Mouse (Mus musculus): ENCODE data around the gene Doc2a. TPM values are rescaled to one million over a fixed set of nuclear protein-coding genes. Genes with fewer than 3 reads are reported as not detected.

Gene Doc2a
- total and polyA plus RNA-seq, 3 experiments, result 2.3 TPM; not detected in 2

DNA sequence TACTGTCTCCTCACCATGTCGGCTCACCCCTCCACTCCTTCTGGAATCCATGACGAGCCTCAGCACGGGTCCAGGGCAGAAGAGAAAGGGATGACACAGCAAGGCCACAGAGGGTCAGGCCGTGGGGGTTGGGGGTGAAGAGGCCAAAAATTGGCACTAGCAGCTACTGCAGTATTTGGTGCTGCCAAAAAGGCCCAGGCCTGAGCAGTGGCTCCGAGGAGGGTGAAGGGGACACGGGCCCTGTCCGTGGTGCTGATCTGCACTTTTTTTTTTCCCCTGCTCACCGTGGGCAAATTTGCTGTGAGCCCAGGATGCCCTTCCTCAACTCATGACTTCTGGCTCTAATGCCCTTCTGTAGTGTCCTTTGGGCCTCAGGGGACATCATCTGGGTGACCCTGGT is 21.8 kb upstream of the Doc2a start:
- Histone ChIP-seq H3K27ac (ENCODE audit: control insufficient read depth, low read depth, low read length) (no peak overlapping the region), H3K4me1 (ENCODE audit: control insufficient read depth in 1 of 2, insufficient read depth in 2 of 2, low read length in 2 of 2) (peaks cover 2 to 8% of the 10 kb centered on the region in 2 experiments; a peak in 2 of 4 replicates), H3K27me3 (ENCODE audit: control insufficient read depth in 1 of 2, insufficient read depth in 2 of 2, low read length in 2 of 2) (no peaks in the 10 kb centered on the region), H3K36me3 (ENCODE audit: control insufficient read depth in 1 of 2, insufficient read depth in 2 of 2, low read length in 2 of 2) (no peaks in the 10 kb centered on the region), H3K79me2 (ENCODE audit: control insufficient read depth, insufficient read depth, low read length, poor library complexity) (no peaks in the 10 kb centered on the region), H3K4me3 (ENCODE audit: control insufficient read depth in 1 of 2, insufficient read depth in 1 of 2, low read depth in 2 of 2, low read length in 2 of 2) (no peak overlapping the region), H3K9ac (ENCODE audit: control insufficient read depth, low read depth, low read length, poor library complexity, severe bottlenecking) (no peak overlapping the region), H3K9me3 (replicated peaks; ENCODE audit: insufficient read depth, low read length) (no peaks in the 10 kb centered on the region)
- TF ChIP-seq SIN3A (IDR thresholded peaks at IDR 0.05; ENCODE audit: low read length), result peak; percentile 72
- no peak for TF ChIP-seq NELFE (IDR thresholded peaks at IDR 0.05; ENCODE audit: low read depth, low read length)
- no peak for TF ChIP-seq TBP (IDR thresholded peaks at IDR 0.05; ENCODE audit: low read depth, low read length)
- TF ChIP-seq SMC3 (IDR thresholded peaks at IDR 0.05; ENCODE audit: low read depth, low read length), result 0 out of 2 replicates have a peak, but pooled peaks have one; percentile 8
- TF ChIP-seq JUND (IDR thresholded peaks at IDR 0.05; ENCODE audit: low read depth, low read length), result no peak
- peak; percentile 92 for TF ChIP-seq ZNF384 (IDR thresholded peaks at IDR 0.05; ENCODE audit: low read depth, low read length)
- TF ChIP-seq POLR2AphosphoS2 (IDR thresholded peaks at IDR 0.05; ENCODE audit: low read length), result no peak
- DNase-seq (ENCODE audit: low read depth, low spot score), result peak; percentile 62

- Histone ChIP-seq H3K27ac (ENCODE audit: control insufficient read depth, low read depth, low read length) (no peak overlapping the region), H3K9ac (ENCODE audit: control insufficient read depth, low read depth, low read length, poor library complexity, severe bottlenecking) (no peak overlapping the region), H3K36me3 (ENCODE audit: control insufficient read depth in 1 of 2, insufficient read depth in 2 of 2, low read length in 2 of 2) (no peaks in the 10 kb centered on the region), H3K4me3 (ENCODE audit: control insufficient read depth in 1 of 2, insufficient read depth in 1 of 2, low read depth in 2 of 2, low read length in 2 of 2) (no peak overlapping the region), H3K4me1 (ENCODE audit: control insufficient read depth in 1 of 2, insufficient read depth in 2 of 2, low read length in 2 of 2) (peaks cover 2 to 8% of the 10 kb centered on the region in 2 experiments; a peak in 2 of 4 replicates), H3K27me3 (ENCODE audit: control insufficient read depth in 1 of 2, insufficient read depth in 2 of 2, low read length in 2 of 2) (no peaks in the 10 kb centered on the region), H3K9me3 (replicated peaks; ENCODE audit: insufficient read depth, low read length) (no peaks in the 10 kb centered on the region), H3K79me2 (ENCODE audit: control insufficient read depth, insufficient read depth, low read length, poor library complexity) (no peaks in the 10 kb centered on the region)
- DNase-seq (ENCODE audit: low read depth, low spot score), result no peak
- no peak for TF ChIP-seq MAZ (IDR thresholded peaks at IDR 0.05; ENCODE audit: low read depth, low read length)
- no peak for TF ChIP-seq POLR2A (IDR thresholded peaks at IDR 0.05; ENCODE audit: control insufficient read depth in 1 of 2, insufficient read depth in 1 of 2, low read depth in 1 of 2, low read length in 2 of 2, poor library complexity in 1 of 2)
- no peak for TF ChIP-seq NRF1 (IDR thresholded peaks at IDR 0.05; ENCODE audit: insufficient read depth, low read depth, low read length, poor library complexity, severe bottlenecking)
- no peak for TF ChIP-seq ZMIZ1 (IDR thresholded peaks at IDR 0.05; ENCODE audit: low read depth, low read length)
- TF ChIP-seq POLR2AphosphoS5 (IDR thresholded peaks at IDR 0.05; ENCODE audit: borderline replicate concordance, low read depth, low read length), result no peak
Observed at GRCm38 (mm10) chr7:126825952-126826351, 21.3 kb upstream of the Doc2a start.

DNA sequence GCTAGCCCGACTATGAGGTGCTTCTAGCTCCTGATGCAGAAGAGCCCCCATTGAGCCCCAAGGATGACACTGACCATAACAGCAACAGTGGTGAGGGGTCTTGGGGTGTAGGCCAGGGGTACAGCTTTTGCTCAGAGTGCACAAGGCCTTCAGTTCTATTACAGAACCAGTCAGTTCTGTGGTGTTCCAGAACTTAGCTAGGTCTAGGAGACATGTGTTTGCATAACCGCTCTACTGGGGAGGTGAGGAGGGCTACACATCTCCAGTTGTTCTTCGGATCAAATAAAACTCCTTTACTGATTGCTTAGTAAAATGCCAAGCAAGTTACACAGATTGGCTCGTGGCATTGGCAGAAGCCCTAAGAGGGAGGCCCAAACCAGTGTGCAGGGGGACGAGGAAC is 15.7 kb upstream of the Doc2a start, which contains the start of gene 4930451I11Rik:
4930451I11Rik (minus strand) TSS at position 101 of the 400 bp plus-strand sequence.
- TF ChIP-seq JUND (IDR thresholded peaks at IDR 0.05; ENCODE audit: low read depth, low read length) (no peak), GABPA (IDR thresholded peaks at IDR 0.05; ENCODE audit: low read depth, low read length) (no peak), USF1 (IDR thresholded peaks at IDR 0.05; ENCODE audit: low read depth, low read length) (no peak), E2F4 (IDR thresholded peaks at IDR 0.05; ENCODE audit: borderline replicate concordance, low read depth, low read length) (no peak), UBTF (IDR thresholded peaks at IDR 0.05; ENCODE audit: borderline replicate concordance, insufficient read depth, low read depth, low read length) (no peak), HCFC1 (IDR thresholded peaks at IDR 0.05; ENCODE audit: low read depth, low read length) (no peak), ZKSCAN1 (IDR thresholded peaks at IDR 0.05; ENCODE audit: low read depth, low read length) (no peak)
- Histone ChIP-seq H3K36me3 (ENCODE audit: control insufficient read depth in 1 of 2, insufficient read depth in 2 of 2, low read length in 2 of 2) (no peaks in the 10 kb centered on the region), H3K79me2 (ENCODE audit: control insufficient read depth, insufficient read depth, low read length, poor library complexity) (no peaks in the 10 kb centered on the region), H3K9ac (ENCODE audit: control insufficient read depth, low read depth, low read length, poor library complexity, severe bottlenecking) (peak within 1 kb of the TSS; percentile 76), H3K4me3 (ENCODE audit: control insufficient read depth in 1 of 2, insufficient read depth in 1 of 2, low read depth in 2 of 2, low read length in 2 of 2) (peak within 1 kb of the TSS; percentile 66 to 88), H3K9me3 (replicated peaks; ENCODE audit: insufficient read depth, low read length) (no peaks in the 10 kb centered on the region), H3K4me1 (ENCODE audit: control insufficient read depth in 1 of 2, insufficient read depth in 2 of 2, low read length in 2 of 2) (0 out of 4 replicates have a peak, but pooled peaks cover 0 to 4% of the 10 kb centered on the region in 2 experiments), H3K27ac (ENCODE audit: control insufficient read depth, low read depth, low read length) (peak within 1 kb of the TSS; percentile 62), H3K27me3 (ENCODE audit: control insufficient read depth in 1 of 2, insufficient read depth in 2 of 2, low read length in 2 of 2) (no peaks in the 10 kb centered on the region; a peak in 1 of 4 replicates)
- DNase-seq (ENCODE audit: low read depth, low spot score), result no peak

Measured in MEL (cell line).